Mouse (Mus musculus) retina, postnatal 7 days (tissue): ENCODE data around the gene Gm20388.

Experiments
- DNase-seq: peaks from one replicate; pipeline ENCODE4 v3.0.0-alpha.2; 2012; ENCODE audit warnings: low read depth, low spot score

Gm20388 gene

GRCm38 (mm10) chr8:120465710-120466109, 555.1 kb downstream of the Gm20388 start:
- DNase-seq: no peak

- no peak for DNase-seq
Observed at GRCm38 (mm10) chr8:120466266-120466665, 555.6 kb downstream of the Gm20388 start.

GRCm38 (mm10) chr8:120467598-120467997, 557.0 kb downstream of the Gm20388 start:
- no peak for DNase-seq

GRCm38 (mm10) chr8:120470170-120470569, 559.5 kb downstream of the Gm20388 start:
- DNase-seq: no peak

- DNase-seq: no peak
Observed at GRCm38 (mm10) chr8:120471166-120471565, 560.5 kb downstream of the Gm20388 start.

GRCm38 (mm10) chr8:120471752-120472151, 561.1 kb downstream of the Gm20388 start:
- DNase-seq: no peak

GRCm38 (mm10) chr8:120472230-120472629, 561.6 kb downstream of the Gm20388 start:
- no peak for DNase-seq

GRCm38 (mm10) chr8:120473729-120474364, 563.2 kb downstream of the Gm20388 start:
- DNase-seq: no peak

- DNase-seq: no peak
Observed at GRCm38 (mm10) chr8:120474496-120475235, 564.0 kb downstream of the Gm20388 start.

- DNase-seq: no peak
Observed at GRCm38 (mm10) chr8:120475462-120476201, 565.0 kb downstream of the Gm20388 start.

GRCm38 (mm10) chr8:120476711-120477575, 566.3 kb downstream of the Gm20388 start:
- DNase-seq: no peak

- DNase-seq: no peak
Observed at GRCm38 (mm10) chr8:120478754-120479153, 568.1 kb downstream of the Gm20388 start.

- no peak for DNase-seq
Observed at GRCm38 (mm10) chr8:120479691-120480090, 569.0 kb downstream of the Gm20388 start.

GRCm38 (mm10) chr8:120482015-120482689, 571.5 kb downstream of the Gm20388 start:
- DNase-seq: no peak

- DNase-seq: no peak
Observed at GRCm38 (mm10) chr8:120484460-120484859, 573.8 kb downstream of the Gm20388 start.

- no peak for DNase-seq
Observed at GRCm38 (mm10) chr8:120485116-120485515, 574.5 kb downstream of the Gm20388 start.

- no peak for DNase-seq
Observed at GRCm38 (mm10) chr8:120485551-120486476, 575.2 kb downstream of the Gm20388 start.

GRCm38 (mm10) chr8:120486477-120487376, 576.1 kb downstream of the Gm20388 start:
- DNase-seq: no peak

GRCm38 (mm10) chr8:120487377-120487728, 576.7 kb downstream of the Gm20388 start:
- DNase-seq: no peak
